12 mouse cellular contexts compared by ENCODE assay signal in the genomic region with DNA sequence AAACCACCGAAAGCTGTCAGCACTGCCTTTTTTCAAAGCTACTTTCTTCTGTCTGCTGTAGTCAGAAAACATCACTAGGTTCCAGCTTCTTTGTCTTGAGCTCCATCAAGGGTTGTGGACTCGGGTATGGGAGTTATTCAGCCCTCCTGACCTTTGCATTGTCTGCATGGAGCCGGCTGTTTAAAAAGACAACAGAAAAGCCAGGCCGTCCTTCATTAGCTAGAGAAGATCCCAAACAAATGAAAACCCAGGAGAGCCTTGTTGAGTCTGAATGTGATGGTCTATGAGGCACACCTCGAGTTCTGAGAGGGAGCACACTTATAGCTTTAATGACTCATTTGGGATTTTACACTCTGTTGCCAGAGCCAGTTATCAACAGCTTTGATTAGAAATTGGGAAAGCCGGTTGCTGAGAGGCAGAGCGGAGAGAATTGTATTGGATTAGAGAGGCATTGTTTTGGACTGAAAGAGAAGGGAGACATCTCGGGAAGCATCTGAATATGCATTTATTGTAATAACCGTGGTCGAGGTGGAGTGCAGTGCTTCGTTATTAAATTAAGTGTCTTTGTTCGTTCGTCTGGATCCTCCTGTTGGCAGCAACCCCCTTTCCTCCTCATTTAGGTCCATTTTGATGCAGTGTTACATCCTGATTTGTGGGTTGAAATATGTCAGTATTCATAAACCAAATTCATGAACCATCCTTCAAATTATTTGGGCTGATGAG.
A peak's percentile ranks its signal among the peaks of the same experiment; 100 is the strongest.
DNase-seq lines count a peak whose midpoint lies in the region; ATAC-seq and TF ChIP-seq lines count a peak whose summit lies in the region.
"Had no signal": no experiment of that assay in that cellular context is flagged by ENCODE, and none has a peak within 500 bp of the region (broad histone marks: within the 10 kb centered on the region; RNA-seq: fewer than 3 reads in every experiment).

No protein-coding gene starts in this region.

- peaks cover 0 to 14% of the 10 kb centered on the region in 2 experiments; a peak in 2 of 4 replicates for H3K4me1 ChIP-seq in heart, embryonic 14.5 days (ENCODE audit: control insufficient read depth in 2 of 2, insufficient read depth in 2 of 2, low read length in 2 of 2)
- H3K4me1 ChIP-seq in hindbrain, embryonic 13.5 days (replicated peaks) = peaks cover 32% of the 10 kb centered on the region
- peaks cover 35% of the 10 kb centered on the region for H3K4me1 ChIP-seq in neural tube, embryonic 13.5 days (replicated peaks)
- peaks cover 16% of the 10 kb centered on the region for H3K4me1 ChIP-seq in lung, adult 2 months (ENCODE audit: control insufficient read depth, insufficient read depth, low read length)

- no peak overlapping the region for H3K4me3 ChIP-seq in heart, embryonic 14.5 days (ENCODE audit: control insufficient read depth in 1 of 2, insufficient read depth in 1 of 2, low read depth in 1 of 2, low read length in 2 of 2)
- H3K4me3 ChIP-seq in hindbrain, embryonic 13.5 days = no peak overlapping the region
- no peak overlapping the region for H3K4me3 ChIP-seq in neural tube, embryonic 13.5 days
- H3K4me3 ChIP-seq in lung, adult 2 months (replicated peaks; ENCODE audit: extremely low read depth, low read depth, low read length) = no peak overlapping the region

- H3K9me3 ChIP-seq in heart, embryonic 14.5 days (ENCODE audit: control insufficient read depth, low read length) = no peaks in the 10 kb centered on the region
- no peaks in the 10 kb centered on the region for H3K9me3 ChIP-seq in hindbrain, embryonic 13.5 days
- no peaks in the 10 kb centered on the region for H3K9me3 ChIP-seq in neural tube, embryonic 13.5 days
- H3K9me3 ChIP-seq: heart, embryonic 12.5 days had no signal

- H3K27me3 ChIP-seq in heart, embryonic 14.5 days (ENCODE audit: control insufficient read depth, insufficient read depth, low read length) = no peaks in the 10 kb centered on the region
- H3K27me3 ChIP-seq in hindbrain, embryonic 13.5 days = no peaks in the 10 kb centered on the region
- H3K27me3 ChIP-seq in neural tube, embryonic 13.5 days = no peaks in the 10 kb centered on the region
- H3K27me3 ChIP-seq: heart, embryonic 12.5 days had no signal

- no peak for TF ChIP-seq POLR2A in lung, adult 2 months (IDR thresholded peaks at IDR 0.05; ENCODE audit: borderline replicate concordance, extremely low read depth, low read depth, low read length)

- no peak overlapping the region for H3K27ac ChIP-seq in heart, embryonic 14.5 days (replicated peaks in 1 of 2; ENCODE audit: control insufficient read depth in 1 of 2, insufficient read depth in 1 of 2, low read depth in 2 of 2, low read length in 2 of 2)
- peak overlapping the region; percentile 78 for H3K27ac ChIP-seq in hindbrain, embryonic 13.5 days
- H3K27ac ChIP-seq in neural tube, embryonic 13.5 days (replicated peaks) = peak overlapping the region; percentile 79

- no peaks in the 10 kb centered on the region for H3K36me3 ChIP-seq in heart, embryonic 14.5 days (ENCODE audit: control insufficient read depth, insufficient read depth, low read length)
- H3K36me3 ChIP-seq in hindbrain, embryonic 13.5 days = no peaks in the 10 kb centered on the region
- H3K36me3 ChIP-seq in neural tube, embryonic 13.5 days = no peaks in the 10 kb centered on the region
- H3K36me3 ChIP-seq: heart, embryonic 12.5 days had no signal

- DNase-seq in heart, adult 18-20 months = no peak
- DNase-seq in embryo, embryonic 10 days (ENCODE audit: low spot score) = peak; percentile 68
- no peak for DNase-seq in lung, adult 2 months
- no peak for DNase-seq in left cerebral cortex, postnatal 14 days (ENCODE audit: low spot score in 2 of 2)
- DNase-seq in thymus, postnatal 4 days = no peak
- DNase-seq: cerebellum, adult 11 months; kidney, postnatal 14 days had no signal

- H3K9ac ChIP-seq in heart, embryonic 14.5 days (ENCODE audit: low read length) = no peak overlapping the region
- no peak overlapping the region for H3K9ac ChIP-seq in hindbrain, embryonic 13.5 days
- H3K9ac ChIP-seq in neural tube, embryonic 13.5 days = peak overlapping the region; percentile 31; the same call in 1 of the 2 replicates
- H3K9ac ChIP-seq: heart, embryonic 12.5 days had no signal

- 68% methylated on average over 13 of the region's 13 CpGs for WGBS in heart, embryonic 14.5 days
- 14% methylated on average over 13 of the region's 13 CpGs for WGBS in hindbrain, embryonic 13.5 days
- 14% methylated on average over 13 of the region's 13 CpGs for WGBS in neural tube, embryonic 13.5 days
- WGBS in lung, adult 2 months = 63% methylated on average over 13 of the region's 13 CpGs

- peak overlapping the region; percentile 34; the same call in 1 of the 2 replicates for H3K4me2 ChIP-seq in heart, embryonic 14.5 days (ENCODE audit: low read length)
- H3K4me2 ChIP-seq in hindbrain, embryonic 13.5 days = no peak overlapping the region
- H3K4me2 ChIP-seq in neural tube, embryonic 13.5 days = no peak overlapping the region

- no peak for TF ChIP-seq CTCF in lung, adult 2 months (IDR thresholded peaks at IDR 0.05; ENCODE audit: insufficient read depth, low read length)

- intact Hi-C loops in left cerebral cortex, postnatal 14 days (cut with DNase I) = no loop called here

- no peak for ATAC-seq in heart, embryonic 14.5 days (ENCODE audit: insufficient number of reproducible peaks, insufficient read depth, low FRiP score, low read depth)
- ATAC-seq in hindbrain, embryonic 13.5 days (ENCODE audit: low FRiP score) = peak; percentile 51; the same call in 1 of the 2 replicates
- ATAC-seq in neural tube, embryonic 13.5 days (ENCODE audit: low read depth) = no peak; the same call in 1 of the 2 replicates
- ATAC-seq: lung, postnatal 0 days had no signal

Comparison
In these comparisons a context has a peak if more than half of its experiments do, and no peak if none do; other contexts are left out.
1. H3K27ac ChIP-seq: peak in hindbrain, embryonic 13.5 days (single experiment) and neural tube, embryonic 13.5 days (single experiment); none in heart, embryonic 14.5 days (0 of 2).